Mouse (Mus musculus) telencephalon, adult 2 months (tissue): ENCODE results near the gene Rhoc.
"Not testable (repeated sequence)": the region's sequence is repeated elsewhere in the genome, so short reads cannot be mapped to it uniquely, and the experiment has no call there.

Experiments used
- DNase-seq: peaks from one replicate; pipeline ENCODE4 v3.0.0-alpha.2; 2011; ENCODE audit warnings: low read depth, low spot score

Gene Rhoc

DNA sequence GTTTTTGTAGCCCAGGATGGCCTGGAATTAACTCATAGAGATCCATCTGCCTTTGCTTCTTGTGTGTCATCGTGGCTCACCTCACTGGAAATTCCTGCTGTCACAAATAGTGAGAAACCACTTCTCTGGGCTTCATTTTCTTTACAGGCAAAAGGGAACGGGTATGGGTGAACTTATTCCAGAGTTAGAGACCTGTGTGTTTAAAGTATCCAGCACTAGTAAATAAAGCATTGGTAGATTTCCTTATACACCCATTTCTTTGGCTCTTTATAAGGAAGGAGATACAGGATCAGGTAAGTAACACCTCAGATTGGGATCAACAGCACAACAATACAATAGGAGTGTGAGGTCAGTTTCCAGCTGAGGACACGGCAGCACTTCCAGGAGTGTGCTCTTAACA is at the start of gene Rhoc:
Gene Rhoc (plus strand): TSS at position 301 of the 400 bp plus-strand sequence.
- DNase-seq: no peak

DNA sequence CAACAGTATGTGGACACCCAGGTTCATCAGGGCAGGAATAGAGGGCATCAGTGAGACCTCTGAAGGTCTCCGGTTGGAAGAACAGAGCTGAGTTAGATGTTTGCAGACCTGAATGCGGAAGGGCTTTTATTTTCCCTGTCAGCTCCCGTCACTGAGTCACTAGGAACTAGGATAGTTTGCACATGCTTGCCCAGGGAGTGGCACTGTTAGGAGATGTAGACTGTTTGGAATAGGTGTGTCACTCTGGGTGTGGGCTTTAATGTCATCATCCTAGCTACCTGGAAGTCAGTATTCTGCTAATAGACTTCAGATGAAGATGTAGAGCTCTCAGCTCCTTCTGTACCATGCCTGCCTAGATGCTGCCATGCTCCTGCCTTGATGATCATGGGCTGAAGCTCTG is 46.2 kb upstream of the Rhoc start:
- DNase-seq: no peak

DNA sequence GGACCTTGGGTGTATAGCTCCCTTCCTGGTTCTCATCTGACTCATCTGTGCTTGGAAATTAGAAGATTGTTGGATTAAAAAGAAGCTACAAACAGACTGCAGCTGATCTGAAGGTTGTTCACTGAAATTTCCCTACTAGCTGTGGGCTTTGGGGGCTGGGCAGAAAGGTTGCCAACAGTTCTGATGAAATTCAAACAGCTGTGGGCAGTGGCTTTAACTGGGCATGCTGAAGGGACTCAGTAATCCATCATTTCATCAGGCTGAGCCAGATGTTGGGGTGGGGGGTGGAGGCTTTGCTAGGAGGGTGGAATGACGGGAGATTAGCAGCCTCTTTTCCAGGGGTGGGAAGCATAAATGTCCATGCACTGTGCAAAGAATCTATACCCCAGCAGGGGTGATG is 45.0 kb upstream of the Rhoc start:
- DNase-seq: no peak

DNA sequence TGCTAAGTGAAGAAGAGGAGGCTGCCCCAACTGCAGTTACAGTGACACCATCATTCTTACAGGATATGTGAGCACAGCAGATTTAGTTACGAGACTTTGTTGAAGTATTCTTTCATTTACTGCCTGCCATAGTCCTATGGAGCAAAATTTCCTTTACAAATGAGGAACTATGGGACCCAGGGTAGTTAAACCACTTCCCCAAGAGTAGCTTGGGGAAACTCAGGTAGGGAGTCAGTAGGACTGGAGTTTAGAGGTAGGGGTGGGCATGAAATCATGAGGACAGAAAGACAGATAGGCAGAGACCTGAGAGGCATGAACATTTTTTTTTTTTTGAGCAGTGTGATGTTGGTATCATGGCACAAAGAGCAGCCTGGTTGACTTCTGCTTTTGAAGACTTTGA is 44.3 kb upstream of the Rhoc start:
- DNase-seq: no peak

DNA sequence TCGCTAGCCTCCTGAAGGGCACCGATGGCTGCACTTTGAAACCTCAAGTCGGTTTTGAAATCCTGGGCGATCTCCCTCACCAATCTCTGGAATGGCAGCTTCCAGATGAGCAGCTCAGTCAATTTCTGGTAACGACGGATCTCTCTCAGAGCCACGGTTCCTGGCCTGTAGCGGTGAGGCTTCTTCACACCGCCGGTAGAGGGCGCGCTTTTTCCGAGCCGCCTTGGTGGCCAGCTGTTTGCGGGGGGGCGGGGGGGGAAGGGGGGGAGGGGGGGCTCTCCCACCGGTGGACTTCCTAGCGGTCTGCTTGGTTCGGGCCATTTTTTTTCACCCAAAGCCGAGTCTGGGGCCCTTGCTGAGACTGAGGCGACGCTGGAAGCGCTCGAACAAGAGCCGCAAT is 35.3 kb upstream of the Rhoc start:
- not testable (repeated sequence) for DNase-seq

DNA sequence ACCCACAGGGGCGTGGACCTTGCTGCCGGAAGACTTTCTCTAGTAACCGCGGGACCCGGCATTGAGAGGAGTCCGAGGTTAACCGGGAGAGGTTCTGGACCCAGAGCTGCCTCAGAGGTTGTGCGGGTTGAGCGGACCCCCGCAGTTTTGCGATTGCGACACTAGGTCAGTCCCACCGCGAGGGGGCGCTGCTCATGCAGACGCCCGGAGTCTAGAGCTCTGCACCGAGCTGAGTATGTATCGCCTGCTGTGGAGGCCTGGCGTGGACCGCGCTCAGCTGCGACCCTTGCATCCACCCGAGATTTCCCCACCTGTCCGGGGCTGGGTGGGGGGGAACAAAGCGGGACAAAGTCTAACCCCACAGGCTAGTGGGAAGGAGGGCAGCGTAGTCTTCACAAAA is 29.8 kb upstream of the Rhoc start:
- peak; percentile 13 for DNase-seq

DNA sequence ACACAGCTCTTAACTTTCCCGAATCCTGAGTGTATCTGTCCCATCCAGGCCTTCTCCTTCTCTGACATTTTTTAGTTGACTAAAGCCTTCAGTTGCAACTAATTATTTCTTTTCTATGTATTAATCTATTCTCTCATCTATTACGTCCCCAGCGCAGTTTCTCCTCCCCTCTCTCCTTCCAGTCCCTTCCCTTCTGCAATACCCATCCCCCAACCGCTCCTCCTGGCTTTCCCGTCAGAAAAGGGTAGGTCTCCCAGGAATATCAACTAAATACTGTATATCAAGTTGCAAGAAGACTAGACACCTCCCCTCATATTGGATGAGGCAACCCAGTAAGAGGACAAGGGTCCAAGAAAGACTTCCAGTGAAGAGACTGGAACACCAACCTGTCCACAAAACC is 29.3 kb upstream of the Rhoc start:
- DNase-seq: no peak

DNA sequence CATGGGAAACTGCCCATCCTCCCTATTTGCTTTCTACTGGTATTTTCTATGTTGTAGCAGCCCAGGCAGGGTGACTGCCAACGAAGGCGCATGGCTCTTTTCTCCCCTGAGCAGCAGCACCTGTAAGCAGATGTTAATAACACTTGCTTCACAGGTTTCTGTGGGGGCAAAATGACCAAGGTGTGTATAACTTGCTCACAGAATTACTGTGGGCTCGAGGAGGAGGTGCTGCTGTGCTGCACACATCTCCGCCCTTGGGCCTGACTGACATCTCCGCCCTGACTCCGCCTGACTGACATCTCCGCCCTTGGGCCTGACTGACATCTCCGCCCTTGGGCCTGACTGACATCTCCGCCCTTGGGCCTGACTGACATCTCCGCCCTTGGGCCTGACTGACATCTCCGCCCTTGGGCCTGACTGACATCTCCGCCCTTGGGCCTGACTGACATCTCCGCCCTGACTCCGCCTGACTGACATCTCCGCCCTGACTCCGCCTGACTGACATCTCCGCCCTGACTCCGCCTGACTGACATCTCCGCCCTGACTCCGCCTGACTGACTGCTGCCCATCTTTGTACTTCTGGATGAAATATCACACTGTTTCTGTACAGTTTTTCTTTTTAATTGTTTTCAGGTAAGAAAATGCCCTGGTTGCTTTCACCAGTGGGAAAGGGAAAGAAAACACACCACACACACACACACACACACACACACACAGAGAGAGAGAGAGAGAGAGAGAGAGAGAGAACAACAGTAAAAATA is 25.9 kb upstream of the Rhoc start:
- not testable (repeated sequence) for DNase-seq

DNA sequence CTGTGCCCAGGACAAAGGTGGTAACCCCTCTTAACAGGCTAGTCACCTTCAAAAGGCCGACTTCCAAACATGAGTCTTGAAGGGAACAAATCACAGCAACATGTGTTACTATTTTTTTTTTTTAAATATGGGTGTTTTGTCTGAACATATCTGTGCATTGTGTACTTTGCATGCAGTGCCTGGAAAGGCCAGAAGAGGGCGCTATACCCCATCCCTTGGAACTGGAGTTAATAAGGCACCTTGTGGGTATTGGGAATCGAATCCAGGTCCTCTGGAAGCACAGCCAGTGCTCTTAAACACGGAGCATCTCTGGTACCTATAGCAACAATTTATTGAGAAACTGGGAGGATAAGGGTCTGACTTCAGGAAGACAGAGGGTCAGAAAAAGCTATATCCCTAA is 23.2 kb upstream of the Rhoc start:
- no peak for DNase-seq

DNA sequence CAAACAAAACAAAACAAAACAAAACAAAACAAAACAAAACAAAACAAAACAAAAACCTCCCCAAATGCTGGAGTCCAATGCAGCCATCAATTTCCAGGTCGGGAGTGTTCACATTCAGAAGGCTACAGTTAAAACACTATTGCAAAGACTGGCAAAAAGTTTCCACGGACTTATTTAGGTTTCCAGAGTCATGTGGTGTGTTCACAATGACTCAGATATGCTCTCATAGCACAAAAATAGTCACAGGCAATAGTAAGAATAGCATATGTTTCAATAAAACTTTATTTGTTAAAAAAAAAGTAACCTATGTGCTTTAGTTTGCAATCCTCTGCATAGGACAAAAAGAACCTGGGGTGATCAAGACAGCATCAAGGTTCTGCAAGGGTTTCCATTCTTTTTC is 21.0 kb upstream of the Rhoc start:
- DNase-seq: no peak

DNA sequence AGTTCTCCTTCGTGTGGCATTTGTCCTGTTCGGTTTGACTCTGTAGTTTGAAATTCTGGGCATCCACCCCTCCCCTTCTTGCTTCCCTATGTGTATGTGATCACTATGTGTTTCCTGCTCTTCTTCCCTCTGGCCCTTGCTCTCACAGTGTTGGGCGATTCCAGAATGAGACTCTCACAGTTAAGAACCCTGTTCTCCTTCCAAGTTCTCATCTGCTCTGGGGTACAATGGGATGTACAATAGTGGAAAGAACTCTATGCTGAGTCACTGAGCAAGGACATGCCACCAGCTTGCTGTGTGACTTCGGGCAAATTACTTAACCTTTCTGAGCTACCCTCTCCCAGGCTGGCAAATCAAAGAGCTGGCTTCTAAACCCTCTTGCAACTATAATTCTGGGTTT is 20.5 kb upstream of the Rhoc start:
- DNase-seq: no peak

DNA sequence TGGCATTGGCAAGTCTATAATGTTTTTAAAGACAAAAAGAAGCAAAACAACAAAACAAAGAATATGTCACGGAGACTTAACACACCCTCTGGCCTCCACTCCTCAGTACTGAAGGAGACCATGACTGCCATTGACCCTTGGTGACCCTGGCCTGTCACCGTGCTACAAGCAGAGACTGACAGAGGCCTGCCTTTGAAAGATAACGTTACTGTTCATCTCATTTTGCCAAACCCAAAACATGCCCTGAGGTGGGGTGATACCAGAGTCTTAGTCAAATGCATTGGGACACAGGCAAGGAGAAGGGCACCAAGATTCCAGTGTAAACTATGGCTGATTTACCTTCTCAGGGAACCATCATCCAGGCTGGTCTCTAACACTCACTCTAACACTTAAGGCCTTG is 19.0 kb upstream of the Rhoc start:
- DNase-seq: no peak

DNA sequence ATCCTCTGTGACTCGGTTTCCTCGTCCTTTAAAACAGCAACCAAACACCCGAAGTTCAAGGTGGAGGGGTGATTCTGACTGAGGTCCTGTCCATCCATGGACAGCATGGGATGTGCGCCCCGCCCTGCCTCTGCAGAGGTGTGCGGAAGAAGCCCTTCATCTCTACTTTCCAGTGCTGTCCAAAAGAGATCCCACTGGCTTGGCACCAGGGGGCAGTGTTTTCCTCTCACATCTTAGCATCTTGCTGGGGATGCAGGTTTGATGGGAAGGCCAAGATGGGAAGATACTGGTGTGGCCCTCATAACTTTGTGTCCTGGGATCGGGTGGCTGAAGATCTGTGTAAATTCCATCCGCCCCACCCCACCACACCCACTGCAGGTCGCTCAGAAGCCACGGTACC is 18.1 kb upstream of the Rhoc start:
- DNase-seq: no peak

DNA sequence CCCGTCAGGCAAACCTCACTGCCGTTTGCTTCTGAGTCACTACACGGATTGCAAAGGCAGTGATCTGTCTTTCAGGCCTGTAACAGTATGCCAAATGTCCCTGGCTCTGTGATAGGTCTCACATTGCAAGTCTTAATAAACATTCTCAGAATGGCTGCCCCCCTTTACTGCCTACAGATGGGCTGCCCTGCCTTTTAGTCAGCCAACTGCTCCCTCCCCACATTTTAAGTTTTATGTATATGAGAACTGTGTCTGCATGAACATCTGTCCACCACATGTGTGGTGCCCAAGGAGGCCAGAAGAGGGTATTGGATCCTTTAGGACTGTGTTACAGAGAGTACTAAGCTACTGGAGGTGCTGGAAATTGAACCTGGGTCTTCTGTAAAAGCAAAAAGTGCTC is 17.3 kb upstream of the Rhoc start:
- no peak for DNase-seq

DNA sequence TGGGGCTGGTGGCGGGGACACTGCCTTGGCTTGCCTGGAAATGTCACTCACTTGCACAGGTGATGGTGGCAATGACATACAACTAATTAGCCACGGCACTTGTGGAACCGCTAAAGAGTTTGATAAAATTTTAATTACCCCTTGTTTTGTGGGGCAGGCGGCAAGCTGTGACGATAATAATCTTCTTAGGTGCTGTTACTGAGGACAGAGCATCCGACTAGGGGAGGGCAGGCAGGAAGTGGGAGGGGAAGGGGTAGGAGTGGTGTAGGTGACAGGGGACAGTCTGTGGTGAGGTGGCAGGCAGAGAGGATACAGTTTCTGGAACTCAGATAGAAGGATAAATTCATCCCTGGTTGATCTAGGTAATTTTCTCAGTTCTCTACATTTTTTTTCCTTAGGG is 16.7 kb upstream of the Rhoc start:
- no peak for DNase-seq

DNA sequence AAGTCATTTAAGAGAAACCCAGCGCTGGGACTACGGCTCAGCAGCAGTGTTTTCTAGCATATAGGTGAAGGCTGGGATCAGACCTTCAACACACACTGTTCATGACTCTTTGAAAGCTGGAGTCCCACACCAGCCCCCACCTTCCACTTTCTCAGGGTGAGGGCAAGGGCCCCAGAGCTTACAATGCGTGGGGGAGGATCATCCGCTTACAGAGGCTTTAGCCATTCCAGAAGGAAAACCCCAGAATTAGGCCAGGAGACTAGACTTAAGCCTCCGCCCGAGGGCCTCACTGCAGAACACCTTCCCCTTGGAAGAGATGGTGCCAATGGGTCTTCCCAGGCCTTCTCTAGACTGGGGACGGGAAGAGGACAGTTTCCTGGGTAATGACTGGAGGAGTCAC is 14.9 kb upstream of the Rhoc start:
- DNase-seq: no peak

DNA sequence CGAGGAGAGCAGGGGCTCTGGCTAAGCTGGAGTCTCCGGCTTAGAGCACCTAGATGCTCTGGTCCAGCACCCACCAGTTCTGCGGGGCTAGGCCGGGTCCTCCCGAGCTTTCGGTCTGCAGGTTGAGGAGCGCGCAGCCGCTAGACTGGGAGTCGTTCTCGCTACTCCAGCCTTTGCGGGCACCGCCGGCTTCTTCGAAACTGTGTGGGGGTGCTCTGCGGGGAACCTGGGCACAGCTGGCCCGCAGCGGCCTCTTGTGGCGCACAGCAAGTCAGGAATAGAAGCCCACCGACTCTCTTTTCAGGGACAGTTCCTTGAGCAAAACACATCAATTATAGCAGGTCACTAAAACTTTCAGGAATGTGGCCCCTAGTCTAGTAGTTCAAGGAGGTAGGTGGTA is 10.8 kb upstream of the Rhoc start:
- DNase-seq: no peak

DNA sequence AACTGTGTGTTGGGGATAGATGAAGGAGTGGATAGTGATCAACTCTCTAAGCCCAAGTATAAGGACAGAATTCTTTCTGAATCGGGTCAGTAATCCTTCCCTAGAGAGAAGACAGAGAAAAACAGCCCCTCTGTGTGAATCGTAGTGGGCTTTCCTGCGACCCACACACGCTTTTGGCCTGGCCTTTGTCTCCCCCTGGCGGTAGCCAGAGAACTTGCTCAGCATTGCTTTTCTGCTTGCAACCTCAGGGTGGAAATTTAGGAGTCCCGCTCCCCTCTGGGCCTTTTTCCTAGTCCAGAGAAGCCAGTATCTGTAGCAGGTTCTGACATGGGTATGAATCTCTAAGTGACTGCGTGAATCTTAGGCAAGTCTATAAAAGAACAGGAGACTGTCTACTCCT is 8.2 kb upstream of the Rhoc start:
- no peak for DNase-seq

DNA sequence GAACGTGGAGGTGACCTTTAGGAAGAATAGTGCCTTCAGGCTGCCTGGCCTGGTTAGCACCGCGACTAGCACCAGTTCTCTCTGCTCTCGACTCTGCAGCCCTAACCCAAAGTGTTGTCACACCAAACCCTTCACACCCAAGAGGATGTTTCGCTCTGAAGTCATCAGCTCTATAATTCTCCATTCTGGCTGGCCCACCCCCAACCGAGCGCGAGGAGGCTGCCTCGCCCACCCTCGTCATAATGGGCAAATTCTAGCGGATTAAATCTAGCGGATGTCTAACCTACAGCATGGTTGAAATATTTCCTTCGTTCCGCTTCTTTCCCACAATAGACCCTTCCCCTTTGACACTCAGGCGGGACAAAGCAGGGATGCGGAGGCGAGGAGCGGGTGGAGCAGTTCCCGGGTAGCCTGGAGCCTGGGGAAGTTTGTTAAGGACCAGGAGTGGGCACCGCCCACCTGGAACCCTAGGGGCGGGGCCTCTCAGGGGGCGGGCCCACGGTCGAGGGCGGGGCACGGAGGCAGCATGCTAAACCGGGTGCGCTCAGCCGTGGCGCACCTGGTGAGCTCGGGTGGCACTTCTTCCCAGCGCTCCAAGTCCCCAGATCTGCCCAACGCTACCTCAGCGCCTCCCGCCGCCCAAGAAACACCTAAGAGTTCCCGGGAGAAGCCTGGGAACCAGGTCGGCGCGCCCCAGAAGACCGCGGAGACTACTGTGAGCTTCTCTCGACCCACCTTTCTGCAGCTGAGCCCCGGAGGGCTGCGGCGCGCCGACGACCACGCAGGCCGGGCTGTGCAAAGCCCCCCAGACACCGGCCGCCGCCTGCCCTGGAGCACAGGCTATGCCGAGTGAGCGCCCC is 7.4 kb upstream of the Rhoc start, which contains the start of gene Ppm1j:
Gene Ppm1j (plus strand): TSS at position 496 of the 860 bp plus-strand sequence.
- DNase-seq: no peak

DNA sequence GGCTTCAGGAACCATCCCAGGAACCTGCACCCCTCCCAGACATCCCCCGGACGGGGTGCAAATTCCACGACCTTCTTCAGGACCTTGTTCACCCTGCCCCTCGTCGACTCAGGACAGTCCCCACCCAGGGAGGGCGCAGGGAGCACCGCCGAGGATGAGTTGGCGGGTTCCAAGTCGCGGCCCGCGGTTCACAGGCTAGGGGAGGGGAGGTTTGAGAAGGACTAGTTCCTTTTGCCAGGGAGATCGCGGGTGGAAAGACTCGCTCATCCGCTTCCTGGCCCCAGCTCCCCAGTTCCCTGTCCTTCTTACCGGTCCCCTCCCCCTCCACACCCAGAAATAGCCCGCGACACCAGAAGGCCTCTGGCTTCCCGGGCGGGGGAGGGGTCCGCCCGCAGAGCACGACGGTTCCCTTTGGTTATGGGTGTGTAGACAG is 6.7 kb upstream of the Rhoc start, which contains the start of gene Fam19a3:
Gene Fam19a3 (minus strand): TSS at position 370 of the 433 bp plus-strand sequence.
- no peak for DNase-seq

DNA sequence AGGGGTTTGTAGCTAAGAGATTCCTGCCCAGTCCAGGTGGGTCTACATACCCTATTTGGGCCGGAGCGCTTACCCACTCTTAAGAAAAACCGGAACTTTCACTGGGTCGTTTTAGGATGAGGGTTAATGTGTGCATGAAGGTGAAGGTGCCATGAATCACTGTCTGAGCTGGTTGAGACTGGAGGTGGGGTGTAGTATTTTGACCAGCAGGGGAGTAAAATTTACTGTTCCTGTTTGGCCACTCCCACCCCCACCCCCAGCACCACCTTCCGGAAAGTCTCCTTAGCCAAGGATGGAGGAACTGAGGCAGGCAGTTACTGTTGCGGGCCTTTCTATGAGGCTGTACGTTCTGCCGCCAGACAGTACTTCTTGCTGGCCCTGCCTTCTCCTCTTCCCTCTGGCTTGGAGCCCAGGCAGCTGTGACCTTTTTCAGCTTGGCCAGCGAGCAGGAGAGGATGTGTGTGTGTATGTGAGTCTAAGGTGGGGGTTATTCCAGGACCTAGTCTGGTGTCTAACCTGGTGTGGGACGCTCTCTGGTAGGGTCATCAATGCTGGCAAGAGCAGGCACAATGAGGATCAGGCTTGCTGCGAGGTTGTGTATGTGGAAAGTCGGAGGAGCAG is 6.0 kb upstream of the Rhoc start:
- no peak for DNase-seq

DNA sequence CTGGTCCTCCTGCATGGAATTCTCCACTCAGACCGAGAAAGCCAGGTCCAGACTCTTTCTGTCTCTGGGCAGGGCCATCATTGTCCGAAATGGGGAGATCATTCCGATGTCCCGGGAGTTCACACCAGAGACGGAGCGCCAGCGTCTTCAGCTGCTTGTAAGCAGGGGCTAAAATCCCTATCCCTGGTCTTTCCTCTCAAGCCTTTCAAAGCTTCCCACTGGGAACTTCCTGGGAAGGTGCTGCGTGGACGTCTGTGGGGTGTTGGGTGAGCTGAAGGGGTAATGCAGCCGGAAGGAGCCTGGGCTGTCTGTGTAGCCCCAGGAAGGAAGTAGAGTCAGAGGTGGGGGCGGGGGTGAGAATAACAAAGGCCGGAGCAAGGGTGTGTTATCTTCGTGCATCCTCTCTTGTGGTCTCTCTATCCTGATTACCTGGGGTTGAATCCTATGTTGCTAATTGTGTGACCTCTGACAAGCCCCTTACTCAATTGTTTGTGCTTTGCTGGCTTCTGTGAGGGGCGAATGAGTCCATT is 4.1 kb upstream of the Rhoc start:
- no peak for DNase-seq
